ENCODE assay signal across 27 mouse cellular contexts in the genomic region with DNA sequence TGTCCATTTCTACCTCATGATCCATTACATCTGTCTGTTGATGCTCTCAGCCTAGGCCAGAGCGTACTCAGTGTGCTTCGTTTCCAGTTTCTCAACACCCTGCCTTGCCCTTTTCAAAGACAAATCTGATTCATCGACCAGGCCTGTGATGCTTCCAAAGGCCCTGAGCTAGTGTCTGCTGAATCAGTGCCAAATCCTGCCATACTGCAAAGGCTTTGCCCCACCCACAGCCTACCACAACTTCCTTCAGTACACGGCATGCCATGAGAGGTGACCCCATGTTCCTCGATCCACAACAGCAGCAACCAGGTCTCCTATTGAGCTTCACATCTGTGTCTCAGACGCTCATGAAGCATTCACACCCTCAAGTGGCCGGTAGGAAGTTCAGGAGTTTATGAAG.
DNase-seq lines count a peak whose midpoint lies in the region; ATAC-seq lines count a peak whose summit lies in the region.
"Had no signal": no experiment of that assay in that cellular context is flagged by ENCODE, and none has a peak within 500 bp of the region (broad histone marks: within the 10 kb centered on the region; RNA-seq: fewer than 3 reads in every experiment).

No protein-coding gene starts in this region.

- ATAC-seq in heart, embryonic 15.5 days (replicated peaks; ENCODE audit: insufficient number of reproducible peaks, insufficient read depth, low FRiP score, low read depth) = no peak
- ATAC-seq in erythroid progenitor cell, adult 5-6 weeks (replicated peaks; ENCODE audit: low FRiP score, poor library complexity, severe bottlenecking) = no peak
- ATAC-seq: forebrain, embryonic 16.5 days; hindbrain, postnatal 0 days; intestine, embryonic 16.5 days; Patski had no signal

- peak overlapping the region; percentile 35 for H3K4me2 ChIP-seq in heart, embryonic 15.5 days
- H3K4me2 ChIP-seq: liver, embryonic 13.5 days; midbrain, embryonic 12.5 days had no signal

- H3K27me3 ChIP-seq in heart, embryonic 15.5 days = no peaks in the 10 kb centered on the region
- H3K27me3 ChIP-seq: CH12.LX; liver, embryonic 13.5 days; midbrain, embryonic 12.5 days; Patski had no signal

- no peaks in the 10 kb centered on the region for H3K36me3 ChIP-seq in heart, embryonic 15.5 days
- H3K36me3 ChIP-seq: embryonic facial prominence, embryonic 10.5 days; forebrain, embryonic 10.5 days; G1E; liver, embryonic 13.5 days; midbrain, embryonic 12.5 days had no signal

- peak; percentile 83 for DNase-seq in heart, adult 11 months
- no peak for DNase-seq in heart, postnatal 14 days
- no peak for DNase-seq in heart, postnatal 25 days (ENCODE audit: low spot score)
- DNase-seq in adrenal gland, adult 8-10 months = peak; percentile 45
- peak; percentile 51 to 54 for DNase-seq in adrenal gland, postnatal 36 days
- no peak for DNase-seq in layer of hippocampus, adult 18-20 months (ENCODE audit: low spot score in 2 of 2)
- DNase-seq: cerebellum, adult 8-10 months; gastrocnemius, postnatal 10 days; kidney, postnatal 25 days; liver, embryonic 13.5 days; lung, adult 2 months; lung, postnatal 14 days; thymus, adult 2 months; thymus, postnatal 4 days had no signal

- 53% methylated on average over 7 of the region's 7 CpGs for WGBS in heart, embryonic 15.5 days

- no peak overlapping the region for H3K9ac ChIP-seq in heart, embryonic 15.5 days
- H3K9ac ChIP-seq: liver, embryonic 13.5 days; midbrain, embryonic 12.5 days had no signal

- peak overlapping the region; percentile 76 for H3K27ac ChIP-seq in heart, embryonic 15.5 days
- H3K27ac ChIP-seq: embryonic facial prominence, embryonic 10.5 days; forebrain, embryonic 10.5 days; hindbrain, postnatal 0 days; left cerebral cortex, adult 2 months; liver, embryonic 13.5 days; midbrain, embryonic 12.5 days; stomach, postnatal 0 days had no signal

- H3K4me3 ChIP-seq in heart, embryonic 15.5 days = no peak overlapping the region
- H3K4me3 ChIP-seq: embryonic facial prominence, embryonic 10.5 days; forebrain, embryonic 10.5 days; left cerebral cortex, adult 2 months; liver, embryonic 13.5 days; midbrain, embryonic 12.5 days had no signal

- intact Hi-C loops in heart, postnatal 14 days (cut with DNase I) = no loop called here
- intact Hi-C loops in heart, postnatal 25 days (cut with DNase I) = no loop called here

- peaks cover 75% of the 10 kb centered on the region for H3K4me1 ChIP-seq in heart, embryonic 15.5 days (replicated peaks)
- H3K4me1 ChIP-seq: embryonic facial prominence, embryonic 10.5 days; forebrain, embryonic 10.5 days; liver, embryonic 13.5 days; midbrain, embryonic 12.5 days had no signal

- H3K9me3 ChIP-seq in heart, embryonic 15.5 days (replicated peaks) = no peaks in the 10 kb centered on the region
- H3K9me3 ChIP-seq: embryonic facial prominence, embryonic 10.5 days; forebrain, embryonic 10.5 days; G1E; liver, embryonic 13.5 days; midbrain, embryonic 12.5 days had no signal

Comparison
In these comparisons a context has a peak if more than half of its experiments do, and no peak if none do; other contexts are left out.
1. DNase-seq: peak in heart, adult 11 months (single experiment), adrenal gland, adult 8-10 months (single experiment) and adrenal gland, postnatal 36 days (2 of 2); none in heart, postnatal 14 days (0 of 2), heart, postnatal 25 days (single experiment) and layer of hippocampus, adult 18-20 months (0 of 2).